Mouse (Mus musculus) hindbrain, embryonic 12.5 days (tissue): ENCODE results near the gene Orc3. TPM values are rescaled to one million over a fixed set of nuclear protein-coding genes. Genes with fewer than 3 reads are reported as not detected.
"Not testable (repeated sequence)": the region's sequence is repeated elsewhere in the genome, so short reads cannot be mapped to it uniquely, and the experiment has no call there.

Source experiments
- ATAC-seq: fragments of 200-750 bp; cut with Nextera tagmentation; 2 replicates; pipeline ENCODE4 v1.8.0; 2017; ENCODE audit warnings: moderate TSS enrichment; ENCODE audit not compliant: low FRiP score
- H3K27ac ChIP-seq: fragments of 300-500 bp; sonication (generic); 2 replicates; pipeline ENCODE4 v1.5.1; 2016; ENCODE audit warnings: mild to moderate bottlenecking
- H3K27me3 ChIP-seq: fragments of 300-500 bp; sonication (generic); 2 replicates; pipeline ENCODE4 v1.6.1; 2016; ENCODE audit warnings: mild to moderate bottlenecking
- H3K36me3 ChIP-seq: fragments of 300-500 bp; sonication (generic); 2 replicates; pipeline ENCODE4 v1.6.1; 2016; ENCODE audit warnings: mild to moderate bottlenecking
- H3K4me1 ChIP-seq: fragments of 300-500 bp; sonication (generic); 2 replicates; pipeline ENCODE4 v1.6.1; 2016
- H3K4me2 ChIP-seq: fragments of 300-500 bp; sonication (generic); replicated peaks from 2 replicates; pipeline ENCODE4 v1.6.1; 2016; ENCODE audit warnings: mild to moderate bottlenecking
- H3K4me3 ChIP-seq: fragments of 300-500 bp; sonication (generic); 2 replicates; pipeline ENCODE4 v1.5.1; 2016; ENCODE audit warnings: mild to moderate bottlenecking
- H3K9ac ChIP-seq: fragments of 300-500 bp; sonication (generic); 2 replicates; pipeline ENCODE4 v1.6.1; 2016; ENCODE audit warnings: mild to moderate bottlenecking, moderate library complexity
- H3K9me3 ChIP-seq: fragments of 300-500 bp; sonication (generic); replicated peaks from 2 replicates; pipeline ENCODE4 v1.6.1; 2016; ENCODE audit warnings: mild to moderate bottlenecking
- WGBS: fragments of 180-500 bp; shearing (Covaris S2); methylation state at CpG from one replicate; pipeline ENCODE4 v1.1.7; 2016; 5-methylcytosine and 5-hydroxymethylcytosine counted together
- polyA plus RNA-seq: library from polyadenylated mRNA; unstranded; fragments of >200 nt; fragmentation: Nextera tagmentation; extraction: Ambion mirVana; gene quantifications from 2 replicates; pipeline ENCODE4 v1.2.1, GENCODE M21; 2016

Orc3 gene
- polyA plus RNA-seq, 1 experiment from 2014 or later, result 104 TPM

DNA sequence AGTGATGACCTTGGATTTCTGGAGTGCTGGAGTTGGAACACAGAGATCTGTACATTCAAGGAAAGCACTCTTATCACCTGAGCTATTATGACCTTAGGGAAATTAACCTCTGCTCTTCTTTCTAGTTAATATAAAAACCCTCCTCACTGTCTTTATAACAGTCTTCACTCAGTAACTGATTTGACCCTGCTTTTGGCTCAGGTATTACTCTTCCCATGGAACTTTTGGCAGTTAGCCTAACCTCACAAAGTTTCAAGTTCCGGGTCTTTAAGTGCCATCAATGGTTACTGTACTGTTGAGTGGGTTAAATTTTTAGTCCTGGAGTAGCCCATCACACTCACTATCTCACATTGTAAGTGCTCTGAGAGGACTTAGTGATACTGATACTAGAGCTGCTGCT lies 15.2 kb upstream of the Orc3 start:
- H3K27me3 ChIP-seq, result no peaks in the 10 kb centered on the region
- H3K27ac ChIP-seq, result no peak overlapping the region
- no peaks in the 10 kb centered on the region for H3K4me1 ChIP-seq
- no peak overlapping the region for H3K4me2 ChIP-seq
- no peaks in the 10 kb centered on the region for H3K9me3 ChIP-seq
- 95% methylated on average over 1 of the region's 1 CpGs for WGBS
- H3K9ac ChIP-seq, result no peak overlapping the region
- ATAC-seq, result no peak
- H3K4me3 ChIP-seq, result no peak overlapping the region
- peaks cover 48% of the 10 kb centered on the region for H3K36me3 ChIP-seq

GRCm38 (mm10) chr4:34626401-34626800 lies 11.7 kb upstream of the Orc3 start:
- Histone ChIP-seq H3K27ac (no peak overlapping the region), H3K4me3 (no peak overlapping the region), H3K9ac (no peak overlapping the region), H3K27me3 (no peaks in the 10 kb centered on the region), H3K4me1 (no peaks in the 10 kb centered on the region), H3K4me2 (no peak overlapping the region), H3K36me3 (peaks cover 48% of the 10 kb centered on the region), H3K9me3 (no peaks in the 10 kb centered on the region)
- WGBS, result 90% methylated on average over 6 of the region's 6 CpGs
- no peak for ATAC-seq

GRCm38 (mm10) chr4:34625556-34625955 lies 10.8 kb upstream of the Orc3 start:
- no peak overlapping the region for H3K4me2 ChIP-seq
- 96% methylated on average over 4 of the region's 4 CpGs for WGBS
- H3K27me3 ChIP-seq, result no peaks in the 10 kb centered on the region
- no peak for ATAC-seq
- H3K36me3 ChIP-seq, result peaks cover 41% of the 10 kb centered on the region
- H3K4me1 ChIP-seq, result no peaks in the 10 kb centered on the region
- no peaks in the 10 kb centered on the region for H3K9me3 ChIP-seq
- H3K4me3 ChIP-seq, result no peak overlapping the region
- no peak overlapping the region for H3K9ac ChIP-seq
- no peak overlapping the region for H3K27ac ChIP-seq

DNA sequence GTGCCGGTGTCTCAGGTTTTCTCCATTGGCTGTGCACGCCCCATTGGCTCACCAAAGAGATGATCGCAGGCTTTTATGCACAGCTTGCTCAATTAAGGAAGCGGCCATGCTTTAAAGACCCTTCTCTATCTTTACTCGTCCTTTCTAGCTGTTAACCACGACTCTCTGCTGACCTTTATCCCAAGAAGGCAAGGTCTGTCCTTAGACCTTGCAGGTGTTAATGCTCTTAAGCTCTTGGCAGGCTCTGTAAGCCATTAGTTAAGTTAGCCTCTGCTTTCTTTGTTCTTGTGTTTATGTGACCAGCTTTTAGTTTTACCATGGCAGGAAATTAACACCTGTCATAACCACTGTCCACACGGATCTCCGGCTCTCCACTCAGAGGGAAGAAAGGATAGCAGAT lies 1.4 kb upstream of the Orc3 start:
- H3K36me3 ChIP-seq, result no peaks in the 10 kb centered on the region
- peak overlapping the region; percentile 86; the same call in 1 of the 2 replicates for H3K9ac ChIP-seq
- 55% methylated on average over 8 of the region's 8 CpGs for WGBS
- H3K9me3 ChIP-seq, result no peaks in the 10 kb centered on the region
- H3K4me3 ChIP-seq, result peak overlapping the region; percentile 84
- no peaks in the 10 kb centered on the region for H3K27me3 ChIP-seq
- H3K4me2 ChIP-seq, result peak overlapping the region; percentile 95
- no peak for ATAC-seq
- H3K4me1 ChIP-seq, result peaks cover 20% of the 10 kb centered on the region
- no peak overlapping the region for H3K27ac ChIP-seq

DNA sequence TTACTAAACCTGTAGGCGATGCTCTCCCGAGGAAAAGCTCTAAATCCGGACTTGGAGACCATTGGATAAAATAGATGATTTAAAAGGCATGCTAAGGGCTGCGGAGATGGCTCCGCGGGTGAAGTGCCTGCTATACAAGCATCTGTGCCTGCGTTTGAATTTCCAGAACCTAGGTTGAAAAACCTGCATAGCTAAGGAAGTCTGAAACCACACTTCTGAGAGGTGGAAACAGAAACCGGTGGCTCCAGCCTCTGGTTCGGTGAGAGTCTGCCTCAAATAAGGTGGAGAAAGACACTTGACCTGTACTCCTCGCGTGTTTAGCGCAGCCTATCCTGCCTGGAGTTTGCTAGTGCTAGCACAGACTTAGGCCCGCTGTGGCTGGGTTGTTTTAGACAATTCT lies 559 bp upstream of the Orc3 start:
- H3K27me3 ChIP-seq, result no peaks in the 10 kb centered on the region
- H3K4me3 ChIP-seq, result peak overlapping the region; percentile 84
- H3K27ac ChIP-seq, result peak overlapping the region; percentile 87
- WGBS, result 2% methylated on average over 13 of the region's 13 CpGs
- peak overlapping the region; percentile 95 for H3K4me2 ChIP-seq
- peaks cover 20% of the 10 kb centered on the region for H3K4me1 ChIP-seq
- H3K9me3 ChIP-seq, result no peaks in the 10 kb centered on the region
- no peaks in the 10 kb centered on the region for H3K36me3 ChIP-seq
- ATAC-seq, result peak; percentile 30
- H3K9ac ChIP-seq, result peak overlapping the region; percentile 86

- H3K36me3 ChIP-seq, result peaks cover 5% of the 10 kb centered on the region
- 76% methylated on average over 6 of the region's 6 CpGs for WGBS
Observed at GRCm38 (mm10) chr4:34613571-34614145, 1.1 kb downstream of the Orc3 start.

GRCm38 (mm10) chr4:34606658-34607057 lies 8.1 kb downstream of the Orc3 start:
- no peak overlapping the region for H3K4me2 ChIP-seq
- no peaks in the 10 kb centered on the region for H3K9me3 ChIP-seq
- H3K27me3 ChIP-seq, result no peaks in the 10 kb centered on the region
- no peak overlapping the region for H3K4me3 ChIP-seq
- no peaks in the 10 kb centered on the region for H3K4me1 ChIP-seq
- no peak for ATAC-seq
- no peak overlapping the region for H3K9ac ChIP-seq
- H3K27ac ChIP-seq, result no peak overlapping the region
- H3K36me3 ChIP-seq, result peaks cover 42% of the 10 kb centered on the region
- 95% methylated on average over 10 of the region's 10 CpGs for WGBS

More at GRCm38 (mm10) chr4:34613571-34614145, 1.1 kb downstream of the Orc3 start:
- no peak for ATAC-seq
- Histone ChIP-seq H3K4me3 (peak overlapping the region; percentile 84), H3K27ac (no peak overlapping the region), H3K4me2 (peak overlapping the region; percentile 95), H3K4me1 (peaks cover 20% of the 10 kb centered on the region), H3K9ac (peak overlapping the region; percentile 86), H3K9me3 (no peaks in the 10 kb centered on the region), H3K27me3 (no peaks in the 10 kb centered on the region)

DNA sequence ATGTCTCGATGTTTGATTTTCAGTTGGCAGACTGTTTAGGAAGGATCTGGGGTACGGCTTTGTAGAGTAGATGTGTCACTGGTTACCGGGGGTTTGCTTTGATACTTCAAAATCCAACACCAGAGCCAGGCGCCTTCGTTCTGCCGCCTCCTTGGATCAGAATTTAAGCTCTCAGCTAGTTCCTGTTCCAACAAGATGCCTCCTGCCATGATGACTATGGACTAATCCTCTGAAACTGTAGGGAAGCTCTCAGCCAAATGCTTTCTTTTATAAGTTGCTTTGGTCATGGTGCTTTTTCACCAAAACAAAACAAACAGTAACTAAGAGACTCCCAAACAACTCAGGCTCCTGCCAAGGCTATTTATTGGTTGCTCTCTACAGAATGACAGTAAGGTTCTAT lies 11.6 kb downstream of the Orc3 start:
- no peak for ATAC-seq
- Histone ChIP-seq H3K4me3 (no peak overlapping the region), H3K9me3 (no peaks in the 10 kb centered on the region), H3K4me1 (no peaks in the 10 kb centered on the region), H3K9ac (no peak overlapping the region), H3K27me3 (no peaks in the 10 kb centered on the region), H3K27ac (no peak overlapping the region), H3K4me2 (no peak overlapping the region), H3K36me3 (peaks cover 53% of the 10 kb centered on the region)
- WGBS, result 97% methylated on average over 6 of the region's 6 CpGs

GRCm38 (mm10) chr4:34584871-34585607 lies 29.7 kb downstream of the Orc3 start:
- WGBS, result 87% methylated on average over 7 of the region's 7 CpGs
- Histone ChIP-seq H3K9ac (no peak overlapping the region), H3K4me2 (no peak overlapping the region), H3K36me3 (peaks cover 42% of the 10 kb centered on the region), H3K4me1 (no peaks in the 10 kb centered on the region), H3K4me3 (no peak overlapping the region), H3K27ac (no peak overlapping the region), H3K27me3 (no peaks in the 10 kb centered on the region), H3K9me3 (no peaks in the 10 kb centered on the region)
- no peak for ATAC-seq

- peaks cover 54% of the 10 kb centered on the region for H3K36me3 ChIP-seq
- H3K4me3 ChIP-seq, result no peak overlapping the region
- no peaks in the 10 kb centered on the region for H3K27me3 ChIP-seq
- 92% methylated on average over 3 of the region's 3 CpGs for WGBS
- no peak for ATAC-seq
- no peak overlapping the region for H3K9ac ChIP-seq
- H3K27ac ChIP-seq, result no peak overlapping the region
- H3K9me3 ChIP-seq, result no peaks in the 10 kb centered on the region
- no peak overlapping the region for H3K4me2 ChIP-seq
- no peaks in the 10 kb centered on the region for H3K4me1 ChIP-seq
Observed at GRCm38 (mm10) chr4:34583427-34583826, 31.3 kb downstream of the Orc3 start.

GRCm38 (mm10) chr4:34582476-34582875 lies 32.3 kb downstream of the Orc3 start:
- no peaks in the 10 kb centered on the region for H3K4me1 ChIP-seq
- no peak overlapping the region for H3K4me3 ChIP-seq
- no peak for ATAC-seq
- H3K9me3 ChIP-seq, result no peaks in the 10 kb centered on the region
- no peak overlapping the region for H3K4me2 ChIP-seq
- no peak overlapping the region for H3K9ac ChIP-seq
- H3K27ac ChIP-seq, result no peak overlapping the region
- WGBS, result 64% methylated on average over 5 of the region's 5 CpGs
- peaks cover 60% of the 10 kb centered on the region for H3K36me3 ChIP-seq
- no peaks in the 10 kb centered on the region for H3K27me3 ChIP-seq

DNA sequence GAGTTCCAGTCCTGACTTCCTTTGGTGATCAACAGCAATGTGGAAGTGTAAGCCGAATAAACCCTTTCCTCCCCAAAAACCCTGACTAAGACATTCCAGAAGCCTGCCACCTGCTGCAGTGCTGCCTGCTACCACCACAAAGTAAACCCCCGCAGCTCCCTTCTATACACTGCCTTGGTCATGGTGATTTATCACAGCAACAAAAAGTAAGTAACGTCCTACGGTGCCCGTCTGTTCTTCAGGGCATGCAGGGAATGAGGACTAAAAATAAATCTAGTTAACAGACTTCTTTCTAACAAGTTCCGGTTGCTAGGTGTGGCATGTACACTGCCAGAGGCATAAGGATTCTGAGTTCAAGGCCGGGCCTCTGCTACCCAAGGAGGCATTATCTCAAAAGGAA lies 32.8 kb downstream of the Orc3 start:
- Histone ChIP-seq H3K4me1 (no peaks in the 10 kb centered on the region), H3K27me3 (no peaks in the 10 kb centered on the region), H3K4me2 (no peak overlapping the region), H3K27ac (no peak overlapping the region), H3K4me3 (no peak overlapping the region), H3K9me3 (no peaks in the 10 kb centered on the region), H3K9ac (no peak overlapping the region), H3K36me3 (peaks cover 62% of the 10 kb centered on the region)
- ATAC-seq, result no peak
- 57% methylated on average over 7 of the region's 7 CpGs for WGBS

GRCm38 (mm10) chr4:34581489-34581888 lies 33.3 kb downstream of the Orc3 start:
- not testable (repeated sequence) for H3K9ac ChIP-seq, ATAC-seq, H3K4me3 ChIP-seq, H3K27me3 ChIP-seq, H3K27ac ChIP-seq, H3K4me1 ChIP-seq, H3K4me2 ChIP-seq, H3K9me3 ChIP-seq
- WGBS, result 83% methylated on average over 1 of the region's 1 CpGs
- H3K36me3 ChIP-seq, result peaks cover 67% of the 10 kb centered on the region
